Mouse (Mus musculus) frontal cortex, adult 2 months (tissue): ENCODE measurements around the gene Ppp1r3d. TPM values are rescaled to one million over a fixed set of nuclear protein-coding genes. Genes with fewer than 3 reads are reported as not detected.

Source experiments
- DNase-seq, 2 experiments: peaks; one replicate each; pipeline ENCODE4 v3.0.0; 2022; ENCODE audit warnings: low spot score in 1 of 2; ENCODE audit errors: extremely low spot score in 1 of 2
- polyA plus RNA-seq: library from polyadenylated mRNA; depleted of rRNA; stranded (reverse); fragments of >200 nt; gene quantifications from 2 replicates; pipeline ENCODE4 v1.2.3, GENCODE M21; 2012; rRNA removed

The Ppp1r3d gene
- 5.8 and 5.9 TPM in 2 replicates for polyA plus RNA-seq

GRCm38 (mm10) chr2:178414261-178415149 lies at the start of gene Ppp1r3d, which contains the start of gene Fam217b:
TSS of gene Ppp1r3d (minus strand) at chr2:178414472.
TSS of gene Fam217b (plus strand) at chr2:178414524.
- peak in 1 of 2 experiments; percentile 62 for DNase-seq

GRCm38 (mm10) chr2:178460353-178460752 lies 46.1 kb upstream of the Ppp1r3d start:
- no peak for DNase-seq

GRCm38 (mm10) chr2:178457414-178457813 lies 43.1 kb upstream of the Ppp1r3d start:
- DNase-seq, result no peak

- DNase-seq, result no peak
Measured at GRCm38 (mm10) chr2:178454664-178455516, 40.6 kb upstream of the Ppp1r3d start.

GRCm38 (mm10) chr2:178450961-178451360 lies 36.7 kb upstream of the Ppp1r3d start:
- DNase-seq, result no peak

- no peak for DNase-seq
Measured at GRCm38 (mm10) chr2:178450236-178450635, 36.0 kb upstream of the Ppp1r3d start.

GRCm38 (mm10) chr2:178449386-178449785 lies 35.1 kb upstream of the Ppp1r3d start:
- DNase-seq, result no peak

GRCm38 (mm10) chr2:178437311-178437710 lies 23.0 kb upstream of the Ppp1r3d start:
- DNase-seq, result peak in 1 of 2 experiments; percentile 59

- no peak for DNase-seq
Measured at GRCm38 (mm10) chr2:178433903-178434302, 19.6 kb upstream of the Ppp1r3d start.

GRCm38 (mm10) chr2:178433495-178433894 lies 19.2 kb upstream of the Ppp1r3d start:
- DNase-seq, result no peak

GRCm38 (mm10) chr2:178430231-178430630 lies 16.0 kb upstream of the Ppp1r3d start, which contains the start of gene Cdh26:
TSS of gene Cdh26 (plus strand) at chr2:178430531.
- DNase-seq, result no peak

GRCm38 (mm10) chr2:178429426-178429825 lies 15.2 kb upstream of the Ppp1r3d start:
- no peak for DNase-seq

GRCm38 (mm10) chr2:178428676-178429075 lies 14.4 kb upstream of the Ppp1r3d start:
- no peak for DNase-seq

- no peak for DNase-seq
Measured at GRCm38 (mm10) chr2:178428183-178428582, 13.9 kb upstream of the Ppp1r3d start.

GRCm38 (mm10) chr2:178427181-178427580 lies 12.9 kb upstream of the Ppp1r3d start:
- DNase-seq, result no peak

GRCm38 (mm10) chr2:178426229-178426628 lies 12.0 kb upstream of the Ppp1r3d start:
- DNase-seq, result peak in 1 of 2 experiments; percentile 60

- DNase-seq, result no peak
Measured at GRCm38 (mm10) chr2:178423223-178423622, 9.0 kb upstream of the Ppp1r3d start.

GRCm38 (mm10) chr2:178422186-178422585 lies 7.9 kb upstream of the Ppp1r3d start:
- no peak for DNase-seq

- DNase-seq, result no peak
Measured at GRCm38 (mm10) chr2:178421603-178422002, 7.3 kb upstream of the Ppp1r3d start.

- DNase-seq, result no peak
Measured at GRCm38 (mm10) chr2:178420576-178420975, 6.3 kb upstream of the Ppp1r3d start.

- no peak for DNase-seq
Measured at GRCm38 (mm10) chr2:178416970-178417369, 2.7 kb upstream of the Ppp1r3d start.
